Comparison of ENCODE assay signal across 8 mouse cellular contexts in the genomic region with DNA sequence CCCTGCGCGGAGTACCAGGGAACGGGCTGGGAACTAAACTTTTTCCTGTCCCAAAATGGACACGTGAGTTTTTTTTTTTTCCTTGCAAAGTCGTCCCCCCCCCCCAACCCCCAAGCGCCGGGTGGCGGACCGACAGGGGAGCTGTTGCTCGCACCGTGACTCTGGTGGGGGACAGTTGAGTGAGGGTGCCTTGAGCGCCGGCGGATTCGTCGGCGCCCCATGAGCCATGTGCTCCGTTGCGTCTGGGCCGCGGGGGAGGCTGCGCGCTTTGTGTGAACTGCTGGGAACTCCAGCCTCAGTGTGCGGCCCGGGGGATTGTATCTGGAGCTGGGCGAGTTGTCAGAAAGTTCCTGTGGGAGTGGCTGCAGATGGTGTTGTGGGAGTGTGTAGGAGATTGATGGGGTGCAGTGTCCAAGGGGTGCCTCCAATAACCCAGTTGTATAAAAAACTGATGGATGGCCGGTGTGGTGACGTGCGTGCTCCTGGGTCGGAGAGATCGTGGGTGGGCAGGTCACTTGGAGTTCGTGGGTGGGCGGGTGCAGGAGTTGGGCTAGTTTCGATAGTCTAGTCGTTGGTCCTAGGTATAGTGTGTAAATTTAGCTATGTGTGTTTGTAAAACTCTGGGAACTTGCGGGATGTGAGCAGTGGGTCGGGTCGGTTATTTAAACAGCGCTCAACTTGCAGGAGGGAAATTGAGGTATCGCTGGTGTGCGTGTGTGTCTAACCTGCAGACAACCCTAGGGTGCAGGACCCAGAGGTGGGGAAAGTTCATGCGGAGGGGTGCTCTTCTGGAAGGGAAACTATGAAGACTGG. TPM values are rescaled to one million over a fixed set of nuclear protein-coding genes. Genes with fewer than 3 reads are reported as not detected.
DNase-seq lines count a peak whose midpoint lies in the region; ATAC-seq and TF ChIP-seq lines count a peak whose summit lies in the region.

No protein-coding gene starts in this region.

- under 1% methylated on average over 35 of the region's 42 CpGs for WGBS in lung, postnatal 0 days

- H3K4me2 ChIP-seq in lung, postnatal 0 days (replicated peaks; ENCODE audit: low read depth, low read length): peak overlapping the region; percentile 92

- no peaks in the 10 kb centered on the region for H3K27me3 ChIP-seq in lung, postnatal 0 days (replicated peaks; ENCODE audit: insufficient read depth, low read length)

- intact Hi-C loops in heart, postnatal 25 days (cut with DNase I): loop anchor here (1.0 kb wide), 1 partner anchor 21 kb away; no protein-coding TSS in a partner anchor

- peaks cover 34% of the 10 kb centered on the region for H3K4me1 ChIP-seq in lung, postnatal 0 days (ENCODE audit: insufficient read depth, low read depth, low read length)

- no peaks in the 10 kb centered on the region for H3K36me3 ChIP-seq in lung, postnatal 0 days (ENCODE audit: insufficient read depth, low read length)

- peak; percentile 14; the same call in 1 of the 2 replicates for TF ChIP-seq CTCF in lung, postnatal 0 days (IDR thresholded peaks at IDR 0.05)

- H3K4me3 ChIP-seq in lung, postnatal 0 days (ENCODE audit: low read depth, low read length): peak overlapping the region; percentile 82

- peak overlapping the region; percentile 65 for H3K9ac ChIP-seq in lung, postnatal 0 days (replicated peaks; ENCODE audit: low read depth)

- H3K9me3 ChIP-seq in lung, postnatal 0 days (ENCODE audit: low read length): no peaks in the 10 kb centered on the region

- DNase-seq in 3T3-L1 (ENCODE audit: low read depth, low spot score) (peak; percentile 83), ZHBTc4 (ENCODE audit: low read depth, low spot score) (peak; percentile 73)
- peak; percentile 28 for DNase-seq in fibroblast of lung, adult 2 months (ENCODE audit: low read depth)
- peak; percentile 20 for DNase-seq in heart, postnatal 25 days (ENCODE audit: low spot score)
- peak; percentile 52 to 76 for DNase-seq in layer of hippocampus, adult 18-20 months (ENCODE audit: low spot score in 2 of 2)
- peak; percentile 65 for DNase-seq in lung, postnatal 0 days (ENCODE audit: low spot score)
- peak; percentile 69 for DNase-seq in ovary, postnatal 14 days (ENCODE audit: low spot score)
- peak; percentile 64 for DNase-seq in thymus, postnatal 25 days

- H3K27ac ChIP-seq in lung, postnatal 0 days (ENCODE audit: low read length): peak overlapping the region; percentile 85

- no peak for TF ChIP-seq EP300 in lung, postnatal 0 days (IDR thresholded peaks at IDR 0.05)

- peak; percentile 25 for ATAC-seq in lung, postnatal 0 days

RNA-seq across cellular contexts. Expression of a gene that starts 1.4 kb away (rescaled TPM):
- under 1 TPM; 0.75 to 0.95 TPM for total RNA-seq in heart, postnatal 25 days (2021)
- total RNA-seq in layer of hippocampus, adult 18-20 months (2021): 1 to 10 TPM in 1 of 2 experiments, under 1 TPM in 1; 0.56 to 1.1 TPM
- 13.7 and 15.1 TPM in 2 replicates for polyA plus RNA-seq in lung, postnatal 0 days (2015; fragmentation: Nextera tagmentation; extraction: Ambion mirVana)

RNA-seq across cellular contexts. Expression of a gene that starts 16.5 kb away (rescaled TPM):
- under 1 TPM; 0.57 to 0.89 TPM for total RNA-seq in heart, postnatal 25 days (2021)
- total RNA-seq in layer of hippocampus, adult 18-20 months (2021): 1 to 10 TPM; 1.7 to 2.7 TPM
- polyA plus RNA-seq in lung, postnatal 0 days (2015; fragmentation: Nextera tagmentation; extraction: Ambion mirVana): 4.1 and 5.5 TPM in 2 replicates

RNA-seq across cellular contexts. Expression of a gene that starts 21.7 kb away (rescaled TPM):
- 100 to 1,000 TPM; 124 to 125 TPM for total RNA-seq in heart, postnatal 25 days (2021)
- total RNA-seq in layer of hippocampus, adult 18-20 months (2021): 10 to 100 TPM; 88.3 to 98.8 TPM
- 271 and 290 TPM in 2 replicates for polyA plus RNA-seq in lung, postnatal 0 days (2015; fragmentation: Nextera tagmentation; extraction: Ambion mirVana)

RNA-seq across cellular contexts. Expression of a gene that starts 45.8 kb away (rescaled TPM):
- total RNA-seq in heart, postnatal 25 days (2021): not detected
- under 1 TPM; 0.30 to 0.42 TPM for total RNA-seq in layer of hippocampus, adult 18-20 months (2021)
- 0.49 and 0.65 TPM in 2 replicates for polyA plus RNA-seq in lung, postnatal 0 days (2015; fragmentation: Nextera tagmentation; extraction: Ambion mirVana)

Comparison
In these comparisons a context has a peak if more than half of its experiments do, and no peak if none do; other contexts are left out.
1. Peak in every context shown above with its lines: DNase-seq, ATAC-seq, H3K4me3 ChIP-seq and H3K27ac ChIP-seq.
2. DNase-seq: peak in every context shown above with its lines; median percentile 83 in 3T3-L1; 73 in ZHBTc4; 69 in ovary, postnatal 14 days; 65 in lung, postnatal 0 days; 64 in layer of hippocampus, adult 18-20 months; 64 in thymus, postnatal 25 days; 28 in fibroblast of lung, adult 2 months; 20 in heart, postnatal 25 days.